Mouse (Mus musculus): ENCODE results near the gene Aida.

DNA sequence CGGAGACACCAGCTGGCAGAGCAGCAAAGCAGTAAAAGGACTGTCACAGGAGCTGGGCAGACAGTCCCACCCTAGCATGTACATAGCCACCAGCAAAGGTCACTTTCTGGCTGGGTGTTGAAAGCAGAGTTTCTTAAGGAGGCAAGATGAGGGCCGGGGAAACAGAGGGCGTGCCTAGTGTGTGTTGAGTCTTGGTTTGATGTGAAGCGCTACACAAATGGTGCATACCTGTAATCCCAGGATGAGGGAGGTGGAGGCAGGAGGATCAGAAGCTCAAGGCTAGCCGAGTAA, 67.1 kb downstream of the Aida start:
- no peak for TF ChIP-seq CTCF (IDR thresholded peaks at IDR 0.05; ENCODE audit: low read depth)
- TF ChIP-seq EP300 (IDR thresholded peaks at IDR 0.05; ENCODE audit: low read depth) = no peak

All from liver, embryonic 14.5 days (tissue).